Mouse (Mus musculus) adrenal gland, adult 18-20 months (tissue): Measurements from ENCODE around the gene Ttc1. TPM values are rescaled to one million over a fixed set of nuclear protein-coding genes. Genes with fewer than 3 reads are reported as not detected.

Experiments used
- DNase-seq, 2 experiments: peaks; one replicate each; pipeline ENCODE4 v3.0.0; 2021 to 2022; ENCODE audit warnings: low spot score in 2 of 2
- long read RNA-seq, 2 experiments: library from polyadenylated mRNA; stranded (forward); transcript quantifications; one replicate each; pipeline ENCODE4 v2.0.0; 2021
- total RNA-seq, 2 experiments: library from RNA; stranded (reverse); gene quantifications; 1 replicate in 1 of 2; 2 replicates in 1 of 2; pipeline ENCODE4 v1.2.3; 2021

Gene Ttc1
- total RNA-seq = 10 to 100 TPM; 65.2 to 69.5 TPM
- long read RNA-seq, experiment 1, transcript Ttc1-201 (8 exons, 1,438 nt) = major isoform, 40 of 45 reads
- long read RNA-seq, experiment 1, partial matches to known transcripts = 1 of 45 reads
- long read RNA-seq, experiment 1, other reads (novel, unspliced or antisense) = 4 of 45 reads
- long read RNA-seq, experiment 2, transcript Ttc1-203 (2 exons, 501 nt) = minor isoform, 6 of 106 reads
- long read RNA-seq, experiment 2, transcript Ttc1-201 (8 exons, 1,438 nt) = major isoform, 94 of 106 reads
- long read RNA-seq, experiment 2, partial matches to known transcripts = 3 of 106 reads
- long read RNA-seq, experiment 2, other reads (novel, unspliced or antisense) = 3 of 106 reads

- DNase-seq = peak; percentile 90 to 93
Observed at GRCm38 (mm10) chr11:43747233-43748226, at the start of gene Ttc1. Gene Ttc1 (minus strand): TSS chr11:43748008.

DNA sequence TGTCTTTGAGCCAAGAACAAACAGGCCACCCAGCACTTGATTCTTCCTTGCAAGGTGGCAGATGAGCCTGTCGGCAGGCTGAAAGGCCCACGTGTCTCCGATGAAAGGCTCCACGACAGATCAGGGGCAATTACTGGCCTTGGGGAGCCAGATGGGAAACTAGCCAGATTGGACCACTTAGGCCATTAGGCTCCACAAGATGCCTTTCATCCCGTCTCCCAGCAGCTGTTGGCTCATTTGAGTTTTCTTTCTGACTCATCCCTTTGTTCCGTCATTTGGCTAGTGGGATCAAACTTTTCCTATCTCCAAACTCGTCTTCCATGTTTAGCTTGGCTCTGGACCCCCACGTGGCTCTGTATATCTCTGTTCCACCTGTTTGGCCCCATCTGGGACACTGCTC is 48.2 kb upstream of the Ttc1 start:
- DNase-seq = no peak

- DNase-seq = no peak
Observed at GRCm38 (mm10) chr11:43790446-43790845, 42.6 kb upstream of the Ttc1 start.

DNA sequence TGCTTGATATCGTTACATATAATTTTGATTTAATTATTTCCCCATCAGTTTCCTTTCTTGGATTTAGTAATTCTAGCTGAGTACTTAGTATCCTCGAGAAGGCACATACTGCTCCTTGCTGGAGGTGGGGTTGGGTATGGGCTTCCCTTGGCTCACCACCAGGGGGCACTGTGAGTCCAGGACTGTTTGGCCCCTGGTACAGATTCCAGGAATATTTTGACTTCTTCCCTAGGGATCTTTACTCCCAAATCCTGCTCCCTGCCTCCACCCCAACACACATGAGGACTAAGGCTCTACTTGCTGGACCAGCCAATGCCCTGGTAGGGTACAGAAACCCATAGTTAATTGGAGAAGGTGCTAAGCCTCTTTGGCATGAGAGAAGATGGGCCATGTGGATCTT is 36.0 kb upstream of the Ttc1 start:
- peak; percentile 76 to 79 for DNase-seq

- DNase-seq = no peak
Observed at GRCm38 (mm10) chr11:43783106-43783505, 35.3 kb upstream of the Ttc1 start.

GRCm38 (mm10) chr11:43779551-43779950 is 31.7 kb upstream of the Ttc1 start:
- no peak for DNase-seq

- no peak for DNase-seq
Observed at GRCm38 (mm10) chr11:43776324-43776694, 28.5 kb upstream of the Ttc1 start.

- DNase-seq = peak; percentile 15 to 22
Observed at GRCm38 (mm10) chr11:43775469-43776323, 27.9 kb upstream of the Ttc1 start.

GRCm38 (mm10) chr11:43773725-43774124 is 25.9 kb upstream of the Ttc1 start:
- DNase-seq = no peak

GRCm38 (mm10) chr11:43770110-43770509 is 22.3 kb upstream of the Ttc1 start:
- DNase-seq = no peak

DNA sequence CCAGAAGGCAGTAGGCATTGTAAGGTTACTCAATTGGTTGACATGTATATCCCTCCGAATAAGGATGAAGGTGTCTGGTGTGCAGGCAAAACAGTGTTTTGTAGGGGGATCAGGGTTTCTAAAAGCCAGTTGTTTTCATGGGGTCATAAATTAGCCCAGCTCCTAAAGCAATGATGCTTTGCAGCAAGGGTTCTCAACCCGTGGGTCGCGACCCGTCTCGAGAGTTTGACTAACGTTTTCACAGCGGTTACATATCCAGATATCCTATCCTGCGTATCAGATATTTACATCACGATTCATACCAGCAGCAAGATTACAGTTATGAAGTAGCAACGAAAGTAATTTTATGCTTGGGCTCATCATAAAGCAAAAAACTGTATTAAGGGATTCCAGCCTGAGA is 19.9 kb upstream of the Ttc1 start:
- no peak for DNase-seq

DNA sequence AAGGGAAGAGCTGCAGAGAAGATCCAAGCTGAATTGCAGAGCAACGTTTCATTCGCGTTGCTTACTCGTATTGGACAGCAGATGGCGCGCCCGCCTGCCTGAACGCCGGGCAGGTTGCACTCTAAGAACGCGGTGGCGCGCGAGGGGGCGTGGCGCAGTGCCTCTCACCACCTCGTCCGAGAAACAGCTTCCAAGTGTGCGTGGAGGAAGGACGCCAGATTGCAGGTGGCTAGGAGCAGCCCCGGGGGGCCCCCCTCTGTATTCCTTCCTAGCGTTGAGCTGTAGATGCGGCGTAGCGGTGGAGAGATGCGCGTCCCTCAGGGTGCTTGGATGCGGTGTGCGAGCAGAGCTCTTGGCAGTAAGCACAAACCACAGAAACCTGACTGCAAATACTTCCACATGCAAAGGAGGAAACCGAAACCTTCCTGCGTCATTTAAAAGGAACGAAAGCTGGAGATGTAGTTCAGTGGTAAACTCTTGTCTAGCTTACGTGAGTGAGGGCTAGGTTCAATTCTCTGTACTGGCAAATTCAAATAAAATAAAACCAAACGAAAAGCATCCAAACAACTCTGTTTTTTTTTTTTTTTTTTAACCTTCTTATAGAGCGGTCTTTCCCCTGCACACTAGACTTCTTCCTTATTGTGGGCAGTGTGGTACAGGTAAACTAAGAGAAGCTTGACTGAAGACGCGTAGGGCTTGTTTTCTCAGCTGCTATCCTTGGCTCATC is 19.3 kb upstream of the Ttc1 start:
- DNase-seq = peak; percentile 66 to 69

DNA sequence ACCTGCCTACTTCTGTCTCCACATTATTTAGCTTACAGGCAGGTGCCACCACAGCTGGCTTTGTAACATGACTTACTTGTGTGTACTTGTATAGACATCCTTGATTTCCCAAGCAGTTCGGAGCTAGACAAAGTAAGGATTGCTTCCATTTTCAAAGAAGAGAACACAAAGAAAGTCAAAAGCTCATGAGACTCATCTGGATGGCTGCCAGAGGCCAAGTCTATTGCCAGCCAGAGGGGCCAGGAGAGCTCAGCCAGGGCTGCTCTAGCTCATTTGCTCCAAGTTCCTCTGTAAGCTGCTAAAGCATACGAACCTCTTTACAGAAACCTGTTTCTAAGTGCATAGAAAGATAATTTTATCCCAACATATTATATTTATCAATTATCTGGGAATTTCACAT is 10.6 kb upstream of the Ttc1 start:
- DNase-seq = no peak

- no peak for DNase-seq
Observed at GRCm38 (mm10) chr11:43755411-43755810, 7.6 kb upstream of the Ttc1 start.

GRCm38 (mm10) chr11:43754568-43754967 is 6.8 kb upstream of the Ttc1 start:
- DNase-seq = no peak

DNA sequence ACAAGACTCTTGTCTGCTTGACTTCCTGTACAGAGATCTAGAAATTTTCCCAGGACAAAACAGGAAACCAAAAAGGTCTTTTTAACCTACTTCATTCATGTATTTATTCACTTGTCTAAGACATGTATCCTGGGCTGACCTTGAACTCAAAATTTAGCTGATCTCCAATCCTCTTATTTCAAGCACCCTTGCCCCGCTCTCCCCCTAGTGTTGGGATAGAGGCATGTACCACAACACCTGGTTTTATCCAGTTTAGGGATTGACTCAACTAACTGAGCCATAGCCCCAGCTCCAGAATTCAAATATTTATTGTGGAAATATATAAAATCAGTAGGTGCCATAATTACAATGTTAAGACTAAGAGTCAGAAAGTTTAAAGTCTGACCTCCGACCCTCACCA is 3.7 kb upstream of the Ttc1 start:
- no peak for DNase-seq

GRCm38 (mm10) chr11:43728737-43729301 is 19.0 kb downstream of the Ttc1 start:
- DNase-seq = no peak

- DNase-seq = no peak
Observed at GRCm38 (mm10) chr11:43727796-43728195, 20.0 kb downstream of the Ttc1 start.

- no peak for DNase-seq
Observed at GRCm38 (mm10) chr11:43723411-43723810, 24.4 kb downstream of the Ttc1 start.

DNA sequence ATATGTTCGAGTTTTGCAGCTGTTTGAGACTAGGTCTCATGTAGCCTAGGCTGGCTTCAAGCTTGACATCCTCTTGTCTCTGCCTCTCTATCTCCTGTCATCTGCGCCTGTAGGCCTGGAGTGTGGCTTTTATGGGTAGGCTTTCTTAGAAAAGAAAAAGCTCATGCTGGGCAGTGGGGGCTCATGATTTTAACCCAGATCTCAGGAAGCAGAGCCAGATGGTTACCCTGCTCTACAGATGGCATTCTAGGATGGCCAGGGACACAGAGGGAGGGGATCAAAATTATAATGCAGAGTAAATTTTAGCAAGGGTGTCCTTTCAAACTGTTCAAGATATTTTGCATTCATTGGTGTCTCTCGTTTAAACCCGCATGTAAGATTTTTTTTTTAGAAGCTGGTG is 35.6 kb downstream of the Ttc1 start:
- DNase-seq = no peak
